Mouse (Mus musculus): ENCODE measurements at regions not wholly inside any gene's neighbourhood (a gene's known extent, or its start where the extent isn't known, plus 50 kb on each side); places are given as distances from the start of the nearest gene placed in this dataset.

DNA sequence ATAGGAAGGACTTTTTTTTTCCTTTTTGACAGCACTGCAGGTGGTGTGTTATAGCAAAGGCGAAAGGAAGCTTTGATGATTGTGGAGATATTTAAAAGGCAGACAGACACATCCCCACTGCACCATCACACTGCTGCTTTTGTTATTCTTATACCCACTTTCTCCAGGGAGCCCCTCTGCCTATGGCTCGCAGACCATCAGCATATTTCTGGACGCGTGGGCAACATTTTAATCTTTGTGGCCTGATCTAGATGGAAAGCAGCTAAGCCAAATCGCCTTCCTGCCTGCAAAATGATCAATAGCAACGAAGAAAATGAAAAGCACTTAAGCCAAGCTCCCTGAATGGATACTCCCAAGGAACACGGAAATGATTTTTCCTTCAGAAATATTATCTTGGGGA lies 1054.0 kb downstream of the Synb start:
- DNase-seq (ENCODE audit: low spot score) = no peak

DNA sequence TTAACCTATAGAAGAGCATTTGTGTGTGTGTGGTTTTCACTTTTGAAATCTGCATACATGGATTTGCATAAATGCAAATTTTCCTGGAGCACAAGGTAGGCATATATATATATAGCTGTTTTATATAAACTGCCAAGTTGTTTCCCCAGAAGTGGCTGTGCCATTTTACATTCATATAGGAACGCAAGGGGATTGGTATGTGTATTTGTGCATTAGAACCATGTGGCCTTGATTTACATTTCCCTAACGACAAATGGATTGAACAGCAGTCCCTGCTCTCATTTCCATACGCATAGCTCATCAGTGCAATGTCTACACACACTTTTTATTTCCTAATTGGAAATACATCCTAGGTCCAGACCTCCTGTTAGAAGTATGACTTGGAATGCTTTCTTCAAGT lies 1069.9 kb downstream of the Synb start:
- no peak for DNase-seq (ENCODE audit: low spot score)

GRCm38 (mm10) chr14:68219025-68219595 lies 1075.0 kb downstream of the Synb start:
- DNase-seq (ENCODE audit: low spot score) = no peak

DNA sequence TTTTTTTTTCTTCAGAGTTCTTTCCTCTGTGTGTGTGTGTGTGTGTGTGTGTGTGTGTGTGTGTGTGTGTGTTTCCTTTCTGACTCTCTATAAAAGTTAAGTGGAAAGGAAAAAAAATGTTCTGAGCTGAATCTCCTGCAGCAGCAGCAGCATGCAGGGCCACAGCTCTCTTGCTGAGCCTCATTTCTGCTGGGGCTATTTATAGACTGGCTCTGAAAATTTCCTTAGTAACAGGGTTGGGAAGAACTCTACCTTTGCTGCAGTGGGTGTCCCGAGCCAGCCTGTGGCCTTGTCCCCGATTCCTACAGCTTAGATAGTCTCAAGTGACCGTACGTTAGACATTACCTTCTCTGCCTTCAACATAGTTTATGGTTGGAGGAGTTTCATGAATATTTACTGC lies 1075.6 kb downstream of the Synb start:
- DNase-seq (ENCODE audit: low spot score) = no peak

DNA sequence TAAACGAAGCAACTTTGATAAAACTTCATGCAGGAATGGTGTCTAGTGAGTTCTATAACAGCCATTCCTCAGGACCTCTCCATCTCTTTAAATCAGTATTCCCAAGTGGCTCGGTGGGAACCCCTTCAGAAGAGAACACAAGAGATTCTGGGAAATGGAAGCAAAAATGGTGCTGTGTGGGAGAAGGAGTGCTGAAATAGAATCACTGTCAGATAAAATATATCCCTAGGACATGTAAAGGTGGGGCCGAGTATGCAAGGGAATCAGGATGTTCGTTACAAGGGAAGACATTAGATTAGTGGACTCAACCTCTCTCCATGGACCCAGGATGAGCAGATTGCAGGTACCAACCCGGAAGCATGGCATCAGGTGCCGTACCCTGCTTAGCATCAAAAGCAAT lies 1076.1 kb downstream of the Synb start:
- DNase-seq (ENCODE audit: low spot score) = no peak

GRCm38 (mm10) chr14:68213879-68214278 lies 1080.2 kb downstream of the Synb start:
- DNase-seq (ENCODE audit: low spot score) = no peak

DNA sequence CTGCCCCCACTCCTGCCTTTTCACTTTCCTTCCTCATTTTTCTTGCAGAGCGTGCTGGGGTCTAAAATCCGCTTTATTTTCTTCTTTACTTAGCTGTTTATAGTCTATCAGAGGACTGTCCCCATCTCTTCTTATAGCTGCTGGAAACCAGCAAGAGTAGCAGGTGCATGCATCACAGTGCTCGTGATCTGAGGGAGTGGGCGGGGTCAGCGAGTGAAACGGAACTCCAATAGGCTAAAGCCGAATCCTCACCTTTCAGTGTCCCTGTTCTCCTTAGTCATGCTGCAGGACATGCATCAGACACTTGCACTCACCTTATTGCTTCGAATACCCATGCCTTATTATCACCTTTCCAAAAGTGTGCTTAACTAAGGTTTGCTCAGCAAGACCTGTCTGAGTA lies 1095.3 kb downstream of the Synb start:
- DNase-seq (ENCODE audit: low spot score) = no peak

- DNase-seq (ENCODE audit: low spot score) = peak; percentile 70
Measured at GRCm38 (mm10) chr14:68197470-68197800, 1096.7 kb downstream of the Synb start.

DNA sequence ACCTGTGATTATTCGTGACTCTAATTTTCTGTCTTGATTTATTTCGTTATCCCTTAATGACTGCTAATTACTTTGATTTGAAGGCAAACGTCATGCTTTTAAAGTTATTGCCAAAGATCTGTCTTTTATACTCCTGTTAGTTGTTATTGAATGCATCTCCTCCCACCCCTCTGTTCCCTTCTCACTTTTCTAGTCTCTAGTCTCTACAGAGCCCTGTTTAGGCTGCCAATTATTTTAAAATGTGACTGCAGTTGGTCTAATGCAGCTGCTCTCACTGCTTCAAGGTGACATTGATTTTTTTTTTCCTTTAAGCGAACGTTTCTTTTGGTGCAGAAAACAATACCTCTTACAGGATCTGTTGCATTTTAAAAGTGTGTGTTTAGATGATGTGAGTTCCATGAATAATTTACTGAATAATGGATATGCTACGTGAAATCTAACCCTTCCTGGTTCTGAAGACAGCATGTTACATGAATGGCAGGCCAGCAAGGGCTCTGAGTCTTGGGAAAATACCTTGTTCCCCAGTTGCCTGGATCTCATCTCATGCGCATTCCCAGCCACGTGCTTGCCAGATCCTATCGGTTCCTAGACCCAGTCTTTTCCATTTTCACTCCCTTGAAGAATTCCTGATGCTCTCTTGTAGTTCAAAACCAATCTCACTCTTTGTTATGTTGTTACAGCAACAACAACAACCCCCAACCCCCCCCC lies 1097.2 kb downstream of the Synb start:
- peak; percentile 38 for DNase-seq (ENCODE audit: low spot score)

DNA sequence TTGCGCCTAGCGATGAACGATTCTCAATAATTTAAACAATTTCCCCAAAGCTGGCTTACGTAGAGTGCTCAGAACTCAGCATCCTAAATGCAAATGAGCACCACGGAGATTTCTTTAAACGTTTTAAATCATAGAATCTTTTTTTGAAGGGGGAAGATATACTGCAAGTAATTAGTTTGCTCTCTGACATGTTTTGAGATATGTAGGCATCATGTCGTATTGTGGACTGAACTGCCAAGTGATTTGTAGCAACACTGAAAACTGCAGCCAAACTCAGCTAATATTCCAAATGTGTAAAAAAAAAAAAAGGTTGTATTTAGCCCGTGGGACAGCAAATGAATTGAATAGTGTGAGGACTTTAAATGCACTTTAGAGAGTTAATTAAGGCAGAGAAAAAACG lies 1097.9 kb downstream of the Synb start:
- DNase-seq (ENCODE audit: low spot score) = no peak

DNA sequence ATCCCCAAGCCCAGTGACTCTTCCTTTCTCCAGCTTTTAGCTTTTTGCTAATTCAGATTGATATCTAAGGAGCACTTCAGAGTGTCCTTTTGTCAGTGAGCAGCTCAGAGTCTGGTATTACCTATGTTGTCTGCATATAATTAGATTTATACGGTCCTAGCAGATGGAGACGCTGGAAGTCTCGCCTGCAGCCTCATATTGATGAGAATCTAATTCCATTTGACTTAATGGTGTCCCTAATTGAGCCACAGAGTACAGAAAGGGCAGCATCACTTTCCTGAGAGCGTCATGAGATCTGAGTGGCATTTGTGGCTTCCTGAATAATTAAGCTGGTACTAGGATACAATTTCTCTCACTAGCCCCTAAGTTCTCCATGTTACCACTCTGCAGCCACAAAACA lies 1104.2 kb downstream of the Synb start:
- DNase-seq (ENCODE audit: low spot score) = no peak

GRCm38 (mm10) chr14:68188325-68188724 lies 1105.8 kb downstream of the Synb start:
- no peak for DNase-seq (ENCODE audit: low spot score)

GRCm38 (mm10) chr14:68182606-68183005 lies 1111.5 kb downstream of the Synb start:
- no peak for DNase-seq (ENCODE audit: low spot score)

DNA sequence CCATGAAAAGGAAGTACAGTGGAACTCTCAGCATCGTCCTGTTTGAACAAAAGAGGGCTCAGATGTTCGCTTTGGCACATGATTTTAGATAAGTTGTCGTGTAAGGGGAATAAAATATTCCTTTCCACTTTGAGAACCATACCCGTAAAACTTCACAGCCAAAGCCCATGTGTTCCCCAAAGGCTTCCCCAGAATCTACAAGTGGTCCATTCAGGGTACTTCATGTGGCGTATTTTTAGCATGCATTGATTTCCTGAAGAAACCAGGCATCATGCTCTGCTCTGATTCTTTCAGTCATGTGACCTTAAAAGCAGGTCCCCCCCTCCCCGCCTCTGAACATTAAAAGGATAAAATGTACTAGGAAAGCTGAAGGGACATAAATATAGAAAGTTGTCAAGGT lies 1112.9 kb downstream of the Synb start:
- no peak for DNase-seq (ENCODE audit: low spot score)
